Mouse (Mus musculus) MEL (cell line): Measurements from ENCODE around the gene Bad. TPM values are rescaled to one million over a fixed set of nuclear protein-coding genes. Genes with fewer than 3 reads are reported as not detected.

Experiments used
- DNase-seq: peaks from one replicate; pipeline ENCODE4 v3.0.0; 2011; ENCODE audit warnings: low read depth, low spot score
- H3K27ac ChIP-seq: 2 replicates; pipeline ENCODE4 v1.5.1; 2012; ENCODE audit warnings: low read depth, mild to moderate bottlenecking, control low read depth, low read length, moderate library complexity; ENCODE audit not compliant: control insufficient read depth
- H3K27me3 ChIP-seq, 2 experiments: fragments of 150-350 bp in 1 of 2; sonication (generic) in 1 of 2; 2 replicates each; pipeline ENCODE4 v1.6.1; 2012; ENCODE audit warnings: low read length in 2 of 2, mild to moderate bottlenecking in 2 of 2, improper control_type of control experiment in 1 of 2, moderate library complexity in 1 of 2; ENCODE audit not compliant: insufficient read depth in 2 of 2, control insufficient read depth in 1 of 2
- H3K36me3 ChIP-seq, 2 experiments: 2 replicates each; pipeline ENCODE4 v1.6.1; 2012 to 2014; ENCODE audit warnings: low read length in 2 of 2, improper control_type of control experiment in 1 of 2, inconsistent platforms in 1 of 2, mild to moderate bottlenecking in 1 of 2; ENCODE audit not compliant: insufficient read depth in 2 of 2, control insufficient read depth in 1 of 2
- H3K4me1 ChIP-seq, 2 experiments: fragments of 150-350 bp in 1 of 2; sonication (generic) in 1 of 2; 2 replicates each; pipeline ENCODE4 v1.6.1; 2012; ENCODE audit warnings: low read length in 2 of 2, improper control_type of control experiment in 1 of 2, mild to moderate bottlenecking in 1 of 2; ENCODE audit not compliant: insufficient read depth in 2 of 2, control insufficient read depth in 1 of 2
- H3K4me3 ChIP-seq, 2 experiments: fragments of 150-350 bp in 1 of 2; sonication (generic) in 1 of 2; 2 replicates each; pipeline ENCODE4 v1.5.1; 2012; ENCODE audit warnings: low read depth in 2 of 2, low read length in 2 of 2, mild to moderate bottlenecking in 2 of 2, moderate library complexity in 2 of 2, control low read depth in 1 of 2, improper control_type of control experiment in 1 of 2; ENCODE audit not compliant: control insufficient read depth in 1 of 2, insufficient read depth in 1 of 2
- H3K79me2 ChIP-seq: 2 replicates; pipeline ENCODE4 v1.6.1; 2012; ENCODE audit warnings: mild to moderate bottlenecking, low read length, moderate library complexity; ENCODE audit not compliant: control insufficient read depth, poor library complexity, insufficient read depth
- H3K9ac ChIP-seq: 2 replicates; pipeline ENCODE4 v1.6.1; 2012; ENCODE audit warnings: low read depth, mild to moderate bottlenecking, control low read depth, low read length, moderate library complexity; ENCODE audit not compliant: control insufficient read depth, poor library complexity, severe bottlenecking
- H3K9me3 ChIP-seq: fragments of 150-350 bp; sonication (generic); replicated peaks from 2 replicates; pipeline ENCODE4 v1.6.1; 2012; ENCODE audit warnings: mild to moderate bottlenecking, low read length, improper control_type of control experiment, moderate library complexity; ENCODE audit not compliant: insufficient read depth
- CHD1 ChIP-seq: IDR thresholded peaks from 2 replicates; pipeline ENCODE4 v1.6.1; 2012; ENCODE audit warnings: low read depth, mild to moderate bottlenecking, inconsistent platforms, low read length, improper control_type of control experiment
- CTCF ChIP-seq, 3 experiments: IDR thresholded peaks in 2 of 3; conservative IDR thresholded peaks in 1 of 3; 2 replicates each; pipeline ENCODE4 v1.5.1; 2011 to 2012; ENCODE audit warnings: low read length in 3 of 3, low read depth in 2 of 3, mild to moderate bottlenecking in 2 of 3, improper control_type of control experiment in 1 of 3, inconsistent platforms in 1 of 3, mixed read lengths in 1 of 3, moderate library complexity in 1 of 3; ENCODE audit not compliant: control insufficient read depth in 1 of 3, insufficient read depth in 1 of 3, poor library complexity in 1 of 3, severe bottlenecking in 1 of 3
- E2F4 ChIP-seq: IDR thresholded peaks from 2 replicates; pipeline ENCODE4 v1.6.1; 2011; ENCODE audit warnings: low read depth, low read length, improper control_type of control experiment, borderline replicate concordance
- ELF1 ChIP-seq: IDR thresholded peaks from 2 replicates; pipeline ENCODE4 v1.6.1; 2014; ENCODE audit warnings: low read depth, mild to moderate bottlenecking, inconsistent platforms, low read length, improper control_type of control experiment, moderate library complexity
- EP300 ChIP-seq, 2 experiments: IDR thresholded peaks; 2 replicates each; pipeline ENCODE4 v1.6.1; 2011; ENCODE audit warnings: improper control_type of control experiment in 2 of 2, low read length in 2 of 2, low read depth in 1 of 2, mild to moderate bottlenecking in 1 of 2
- ETS1 ChIP-seq: IDR thresholded peaks from 2 replicates; pipeline ENCODE4 v1.6.1; 2012; ENCODE audit warnings: low read depth, mild to moderate bottlenecking, inconsistent platforms, low read length, improper control_type of control experiment, moderate library complexity
- GABPA ChIP-seq: IDR thresholded peaks from 2 replicates; pipeline ENCODE4 v1.6.1; 2012; ENCODE audit warnings: low read depth, mild to moderate bottlenecking, inconsistent platforms, low read length, improper control_type of control experiment, moderate library complexity
- GATA1 ChIP-seq: IDR thresholded peaks from 2 replicates; pipeline ENCODE4 v1.6.1; 2011; ENCODE audit warnings: low read depth, low read length, improper control_type of control experiment
- HCFC1 ChIP-seq: IDR thresholded peaks from 2 replicates; pipeline ENCODE4 v1.6.1; 2012; ENCODE audit warnings: low read depth, mild to moderate bottlenecking, inconsistent platforms, low read length, improper control_type of control experiment, moderate library complexity
- JUND ChIP-seq: IDR thresholded peaks from 2 replicates; pipeline ENCODE4 v1.6.1; 2011; ENCODE audit warnings: low read depth, mild to moderate bottlenecking, improper control_type of control experiment, low read length
- KAT2A ChIP-seq: conservative IDR thresholded peaks from 2 replicates; pipeline ENCODE4 v1.6.1; 2012; ENCODE audit warnings: low read depth, low read length, improper control_type of control experiment, inconsistent platforms
- MAFK ChIP-seq: IDR thresholded peaks from 2 replicates; pipeline ENCODE4 v1.6.1; 2011; ENCODE audit warnings: low read depth, mild to moderate bottlenecking, low read length, improper control_type of control experiment, borderline replicate concordance
- MAX ChIP-seq: IDR thresholded peaks from 2 replicates; pipeline ENCODE4 v1.6.1; 2011; ENCODE audit warnings: low read length, improper control_type of control experiment
- MAZ ChIP-seq: IDR thresholded peaks from 2 replicates; pipeline ENCODE4 v1.6.1; 2012; ENCODE audit warnings: low read depth, mild to moderate bottlenecking, inconsistent platforms, low read length, improper control_type of control experiment
- MEF2A ChIP-seq: IDR thresholded peaks from 2 replicates; pipeline ENCODE4 v1.6.1; 2014; ENCODE audit warnings: low read depth, mild to moderate bottlenecking, inconsistent platforms, low read length, improper control_type of control experiment; ENCODE audit not compliant: poor library complexity, insufficient replicate concordance, severe bottlenecking; ENCODE audit errors: extremely low read depth
- MXI1 ChIP-seq: IDR thresholded peaks from 2 replicates; pipeline ENCODE4 v1.6.1; 2011; ENCODE audit warnings: mild to moderate bottlenecking, low read depth, low read length, improper control_type of control experiment
- MYC ChIP-seq: IDR thresholded peaks from 2 replicates; pipeline ENCODE4 v1.6.1; 2011; ENCODE audit warnings: low read depth, mild to moderate bottlenecking, low read length, improper control_type of control experiment, moderate library complexity
- NELFE ChIP-seq: IDR thresholded peaks from 2 replicates; pipeline ENCODE4 v1.6.1; 2011; ENCODE audit warnings: low read depth, low read length, improper control_type of control experiment
- NRF1 ChIP-seq: IDR thresholded peaks from 2 replicates; pipeline ENCODE4 v1.6.1; 2014; ENCODE audit warnings: low read depth, mild to moderate bottlenecking, inconsistent platforms, low read length, improper control_type of control experiment, moderate library complexity; ENCODE audit not compliant: poor library complexity, insufficient read depth, severe bottlenecking
- POLR2A ChIP-seq, 2 experiments: IDR thresholded peaks; 2 replicates each; pipeline ENCODE4 v1.6.1; 2011 to 2012; ENCODE audit warnings: low read length in 2 of 2, mild to moderate bottlenecking in 2 of 2, control low read depth in 1 of 2, improper control_type of control experiment in 1 of 2, low read depth in 1 of 2, moderate library complexity in 1 of 2; ENCODE audit not compliant: control insufficient read depth in 1 of 2, insufficient read depth in 1 of 2, poor library complexity in 1 of 2
- POLR2AphosphoS2 ChIP-seq: IDR thresholded peaks from 2 replicates; pipeline ENCODE4 v1.6.1; 2011; ENCODE audit warnings: low read length, improper control_type of control experiment
- POLR2AphosphoS5 ChIP-seq: IDR thresholded peaks from 2 replicates; pipeline ENCODE4 v1.6.1; 2012; ENCODE audit warnings: low read depth, borderline replicate concordance, mild to moderate bottlenecking, inconsistent platforms, low read length, moderate library complexity, mixed read lengths
- RAD21 ChIP-seq: IDR thresholded peaks from 2 replicates; pipeline ENCODE4 v1.6.1; 2011; ENCODE audit warnings: mild to moderate bottlenecking, low read depth, low read length, improper control_type of control experiment
- RCOR1 ChIP-seq: IDR thresholded peaks from 2 replicates; pipeline ENCODE4 v1.6.1; 2012; ENCODE audit warnings: low read depth, mild to moderate bottlenecking, inconsistent platforms, low read length, improper control_type of control experiment
- SIN3A ChIP-seq: IDR thresholded peaks from 2 replicates; pipeline ENCODE4 v1.6.1; 2012; ENCODE audit warnings: low read length, improper control_type of control experiment, inconsistent platforms
- SMC3 ChIP-seq: IDR thresholded peaks from 2 replicates; pipeline ENCODE4 v1.6.1; 2011; ENCODE audit warnings: low read depth, low read length, improper control_type of control experiment
- TAL1 ChIP-seq: IDR thresholded peaks from 2 replicates; pipeline ENCODE4 v1.6.1; 2012; ENCODE audit warnings: mild to moderate bottlenecking, inconsistent platforms, low read length, moderate library complexity, mixed read lengths
- TBP ChIP-seq: IDR thresholded peaks from 2 replicates; pipeline ENCODE4 v1.8.0; 2011; ENCODE audit warnings: low read depth, low read length, improper control_type of control experiment
- TCF12 ChIP-seq: IDR thresholded peaks from 2 replicates; pipeline ENCODE4 v1.6.1; 2014; ENCODE audit warnings: low read depth, mild to moderate bottlenecking, inconsistent platforms, low read length, improper control_type of control experiment, moderate library complexity
- UBTF ChIP-seq: IDR thresholded peaks from 2 replicates; pipeline ENCODE4 v1.6.1; 2012; ENCODE audit warnings: low read depth, mild to moderate bottlenecking, inconsistent platforms, low read length, improper control_type of control experiment, moderate library complexity, borderline replicate concordance; ENCODE audit not compliant: insufficient read depth
- USF1 ChIP-seq: IDR thresholded peaks from 2 replicates; pipeline ENCODE4 v1.6.1; 2014; ENCODE audit warnings: low read depth, mild to moderate bottlenecking, inconsistent platforms, low read length, improper control_type of control experiment, moderate library complexity
- USF2 ChIP-seq, 2 experiments: IDR thresholded peaks; 2 replicates each; pipeline ENCODE4 v1.6.1; 2011 to 2012; ENCODE audit warnings: improper control_type of control experiment in 2 of 2, low read length in 2 of 2, borderline replicate concordance in 1 of 2, inconsistent platforms in 1 of 2, low read depth in 1 of 2, mild to moderate bottlenecking in 1 of 2; ENCODE audit not compliant: insufficient read depth in 1 of 2
- ZC3H11A ChIP-seq: IDR thresholded peaks from 2 replicates; pipeline ENCODE4 v1.6.1; 2012; ENCODE audit warnings: low read depth, mild to moderate bottlenecking, inconsistent platforms, low read length, improper control_type of control experiment
- ZKSCAN1 ChIP-seq: IDR thresholded peaks from 2 replicates; pipeline ENCODE4 v1.6.1; 2012; ENCODE audit warnings: low read depth, mild to moderate bottlenecking, inconsistent platforms, low read length, improper control_type of control experiment, moderate library complexity
- ZMIZ1 ChIP-seq: IDR thresholded peaks from 2 replicates; pipeline ENCODE4 v1.6.1; 2012; ENCODE audit warnings: low read depth, mild to moderate bottlenecking, inconsistent platforms, low read length, improper control_type of control experiment, moderate library complexity
- ZNF384 ChIP-seq: IDR thresholded peaks from 2 replicates; pipeline ENCODE4 v1.6.1; 2012; ENCODE audit warnings: low read depth, mild to moderate bottlenecking, inconsistent platforms, low read length, improper control_type of control experiment
- polyA plus RNA-seq, 2 experiments: library from polyadenylated mRNA; stranded (reverse) in 1 of 2; unstranded in 1 of 2; fragments of >175 nt in 1 of 2; fragments of >200 nt in 1 of 2; gene quantifications; 2 replicates each; pipeline versions ENCODE4 v1.2.1 to v1.2.4; 2012; ENCODE audit warnings: low replicate concordance in 2 of 2, low read depth in 1 of 2; ENCODE audit not compliant: insufficient read length in 2 of 2, insufficient read depth in 1 of 2, missing spikeins in 1 of 2
- total RNA-seq: library from RNA; depleted of rRNA; stranded (reverse); fragments of 300-350 nt; gene quantifications from 2 replicates; pipeline ENCODE4 v1.2.3, GENCODE M21; 2012

The Bad gene
- total and polyA plus RNA-seq, 3 experiments: 51.7 to 69.7 TPM; not detected in 1

GRCm38 (mm10) chr19:6951381-6951968 lies 9.8 kb downstream of the Bad start:
- Histone ChIP-seq H3K4me1 (0 out of 4 replicates have a peak, but pooled peaks cover 0 to 6% of the 10 kb centered on the region in 2 experiments), H3K27me3 (no peaks in the 10 kb centered on the region), H3K27ac (peak overlapping the region; percentile 91), H3K4me3 (peak overlapping the region; percentile 61 to 72), H3K36me3 (peaks cover 0 to 6% of the 10 kb centered on the region in 2 experiments; a peak in 1 of 4 replicates), H3K9me3 (no peaks in the 10 kb centered on the region), H3K9ac (peak overlapping the region; percentile 82), H3K79me2 (peaks cover 1% of the 10 kb centered on the region; the same call in 1 of the 2 replicates)
- peak; percentile 95 for DNase-seq
- TF ChIP-seq CHD1 (no peak), TBP (peak; percentile 70; the same call in 1 of the 2 replicates), USF1 (no peak), GABPA (no peak), GATA1 (0 out of 2 replicates have a peak, but pooled peaks have one; percentile 11), ZNF384 (peak; percentile 98), MYC (peak; percentile 67), JUND (no peak), ZKSCAN1 (no peak), POLR2AphosphoS5 (no peak), SMC3 (no peak), NELFE (peak; percentile 52; the same call in 1 of the 2 replicates), EP300 (IDR thresholded peaks at IDR 0.05; ENCODE audit: low read depth in 1 of 2, low read length in 2 of 2) (no peak), KAT2A (peak; percentile 69; the same call in 1 of the 2 replicates), RCOR1 (no peak), POLR2AphosphoS2 (peak; percentile 85; the same call in 1 of the 2 replicates), CTCF (IDR thresholded peaks at IDR 0.05 in 2 of 3, conservative IDR thresholded peaks at IDR 0.05 in 1 of 3; ENCODE audit: control insufficient read depth in 1 of 3, insufficient read depth in 1 of 3, low read depth in 2 of 3, low read length in 3 of 3, poor library complexity in 1 of 3, severe bottlenecking in 1 of 3) (no peak), UBTF (no peak), NRF1 (peak; percentile 76), ZMIZ1 (no peak), RAD21 (no peak), MAFK (no peak), ELF1 (peak; percentile 100), MAZ (peak; percentile 72; the same call in 1 of the 2 replicates), E2F4 (no peak; the same call in 1 of the 2 replicates), POLR2A (IDR thresholded peaks at IDR 0.05; ENCODE audit: control insufficient read depth in 1 of 2, insufficient read depth in 1 of 2, low read depth in 1 of 2, low read length in 2 of 2, poor library complexity in 1 of 2) (peak; percentile 36 to 73; a peak in 2 of 4 replicates), TCF12 (peak; percentile 58; the same call in 1 of the 2 replicates), SIN3A (peak; percentile 97), MXI1 (peak; percentile 85), HCFC1 (peak; percentile 95), ETS1 (peak; percentile 48; the same call in 1 of the 2 replicates), TAL1 (no peak), ZC3H11A (no peak), USF2 (IDR thresholded peaks at IDR 0.05; ENCODE audit: borderline replicate concordance in 1 of 2, insufficient read depth in 1 of 2, low read depth in 1 of 2, low read length in 2 of 2) (no peak), MAX (no peak), MEF2A (no peak)
